Mouse (Mus musculus) Patski (cell line): ENCODE results near the gene Jak3. TPM values are rescaled to one million over a fixed set of nuclear protein-coding genes. Genes with fewer than 3 reads are reported as not detected.
"Not testable (repeated sequence)": the region's sequence is repeated elsewhere in the genome, so short reads cannot be mapped to it uniquely, and the experiment has no call there.

Experiments
- ATAC-seq: fragments of 100-300 bp; one replicate; pipeline ENCODE4 v1.8.0; 2021
- CTCF ChIA-PET: fragments of 350-600 bp; sonication (Branson Sonifier 250); formaldehyde crosslinking; loops from one replicate; lab custom pipeline; 2022; ENCODE audit warnings: inconsistent platforms; lab: Charles Lee
- POLR2A ChIA-PET: fragments of 350-600 bp; sonication (Branson Sonifier 250); formaldehyde crosslinking; loops from one replicate; lab custom pipeline; 2022; ENCODE audit warnings: antibody characterized with exemption, inconsistent platforms; lab: Charles Lee
- DNase-seq: peaks from one replicate; pipeline ENCODE4 v3.0.0-alpha.2; 2011; ENCODE audit warnings: low read depth, low spot score
- H3K27me3 ChIP-seq: fragments of 371-371 bp; one replicate; pipeline ENCODE4 v1.5.1; 2021
- CTCF ChIP-seq: fragments of 100-300 bp; IDR thresholded peaks from one replicate; pipeline ENCODE4 v1.5.1; 2021
- in situ Hi-C: fragments of 300-500 bp; cut with MboI; formaldehyde crosslinking; loops from 3 replicates; pipeline ENCODE4 v1.11.1; 2018; ENCODE audit warnings: low pct_unique_long_range_greater_than_20kb, mixed read lengths
- polyA plus RNA-seq: library from polyadenylated mRNA; unstranded; gene quantifications from one replicate; pipeline ENCODE4 v1.2.3, GENCODE M21; 2021

Gene Jak3
- polyA plus RNA-seq, 1 experiment from 2014 or later = 26.7 TPM

- ChIA-PET POLR2A (interaction anchor here (0.6 kb wide), 1 partner anchor 213 kb away, joined by 3 read pairs; no protein-coding TSS in a partner anchor), CTCF (interaction anchor here (1.0 kb wide), 1 partner anchor 12 kb away, joined by 4 read pairs; no protein-coding TSS in a partner anchor)
- in situ Hi-C loops = no loop called here
- TF ChIP-seq CTCF = no peak
- ATAC-seq (no peak), DNase-seq (no peak)
- H3K27me3 ChIP-seq = no peaks in the 10 kb centered on the region
Measured at GRCm38 (mm10) chr8:71682832-71683231, 6.7 kb downstream of the Jak3 start.

DNA sequence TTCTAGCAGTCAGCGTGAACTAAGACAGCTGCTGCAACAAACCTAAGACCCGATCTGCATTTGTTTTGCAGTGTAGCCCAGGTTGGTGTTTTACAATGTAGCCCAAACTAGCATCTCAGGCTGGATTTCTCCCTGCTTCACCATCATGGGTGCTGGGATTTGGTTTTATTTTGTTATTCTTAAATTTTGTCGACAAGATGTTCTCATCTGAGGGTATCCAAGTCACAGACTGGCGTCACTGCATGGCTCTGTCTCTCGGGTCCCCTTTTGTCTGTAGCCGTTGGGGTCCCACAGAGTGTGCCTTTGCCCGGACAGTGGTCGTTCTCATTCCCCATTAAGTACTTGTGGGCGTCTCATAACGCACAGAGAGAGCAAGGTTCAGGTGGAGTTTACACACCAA lies 8.6 kb downstream of the Jak3 start:
- no peak for TF ChIP-seq CTCF
- no peak for ATAC-seq
- in situ Hi-C loops = no loop called here
- ChIA-PET POLR2A (no interaction called here), CTCF (interaction anchor here (1.8 kb wide), 1 partner anchor 18 kb away, joined by 5 read pairs; no protein-coding TSS in a partner anchor)
- no peak for DNase-seq
- H3K27me3 ChIP-seq = no peaks in the 10 kb centered on the region

- H3K27me3 ChIP-seq = no peaks in the 10 kb centered on the region
- in situ Hi-C loops = no loop called here
- ATAC-seq (no peak), DNase-seq (no peak)
- CTCF ChIA-PET = interaction anchor here (1.8 kb wide), 1 partner anchor 17 kb away, joined by 5 read pairs; no protein-coding TSS in a partner anchor
- no peak for TF ChIP-seq CTCF
- POLR2A ChIA-PET = no interaction called here
Measured at GRCm38 (mm10) chr8:71685573-71685972, 9.5 kb downstream of the Jak3 start.

DNA sequence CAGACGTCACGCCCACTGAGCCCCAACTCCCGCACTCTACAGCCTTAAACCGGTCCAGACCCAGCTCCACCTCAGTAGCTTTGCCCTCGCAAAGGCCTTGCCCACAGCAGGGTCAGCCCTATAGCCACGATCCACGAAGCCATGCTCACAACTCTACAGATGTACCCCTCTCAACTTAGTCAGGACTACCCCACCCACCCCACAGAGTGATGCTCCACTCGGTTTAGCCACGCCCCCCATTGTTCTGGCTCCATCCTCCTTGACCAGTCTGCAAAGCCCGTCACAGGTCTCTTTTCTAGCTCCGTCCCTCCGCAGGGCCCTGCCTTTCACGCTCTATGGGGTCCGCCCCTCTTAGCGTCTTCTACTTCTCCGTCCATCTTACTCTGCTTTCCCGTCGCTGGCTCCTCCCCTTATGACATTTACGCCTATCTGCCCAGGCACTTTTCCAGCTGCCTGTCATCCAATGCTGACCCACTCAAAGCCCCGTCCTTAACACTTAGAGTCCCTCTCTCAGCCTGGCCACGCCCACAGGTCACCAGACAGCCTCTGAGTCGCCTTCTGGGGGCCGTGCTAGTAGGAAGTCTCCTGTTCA lies 10.1 kb downstream of the Jak3 start:
- POLR2A ChIA-PET = no interaction called here
- CTCF ChIA-PET = interaction anchor here (1.8 kb wide), 1 partner anchor 16 kb away, joined by 5 read pairs; no protein-coding TSS in a partner anchor
- in situ Hi-C loops = no loop called here
- DNase-seq (no peak), ATAC-seq (no peak)
- TF ChIP-seq CTCF = no peak
- no peaks in the 10 kb centered on the region for H3K27me3 ChIP-seq

DNA sequence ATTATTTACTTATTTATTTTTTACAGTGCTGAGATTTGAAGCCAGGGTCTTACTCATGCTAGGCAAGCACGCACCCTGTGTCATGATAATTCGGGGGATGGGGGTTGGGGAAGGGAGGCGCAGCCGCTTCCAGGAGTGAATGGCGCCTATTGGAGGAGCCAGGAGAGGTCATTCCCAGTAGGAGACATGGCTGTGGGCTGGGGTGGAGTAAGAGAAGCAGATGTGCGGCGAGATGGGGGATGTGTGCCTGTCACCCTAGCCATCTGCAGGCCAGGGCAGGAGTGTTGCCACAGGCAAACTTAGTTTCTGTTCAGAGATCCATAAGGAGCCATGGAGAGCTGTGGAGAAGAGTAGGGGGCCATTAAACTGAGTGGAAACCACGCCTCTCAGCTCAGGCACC lies 11.5 kb downstream of the Jak3 start:
- ChIA-PET POLR2A (no interaction called here), CTCF (no interaction called here)
- no peak for TF ChIP-seq CTCF
- H3K27me3 ChIP-seq = peaks cover 2% of the 10 kb centered on the region
- in situ Hi-C loops = no loop called here
- DNase-seq (no peak), ATAC-seq (no peak)

GRCm38 (mm10) chr8:71689028-71689427 lies 12.9 kb downstream of the Jak3 start, which contains the start of gene Insl3:
Gene Insl3 (plus strand): TSS chr8:71689214.
- TF ChIP-seq CTCF = no peak
- DNase-seq = no peak
- H3K27me3 ChIP-seq = peaks cover 12% of the 10 kb centered on the region
- ChIA-PET POLR2A (no interaction called here), CTCF (no interaction called here)
- in situ Hi-C loops = no loop called here
- no peak for ATAC-seq

GRCm38 (mm10) chr8:71692509-71692908 lies 16.4 kb downstream of the Jak3 start:
- no peak for TF ChIP-seq CTCF

GRCm38 (mm10) chr8:71693166-71694041 lies 17.3 kb downstream of the Jak3 start:
- peak; percentile 45 for ATAC-seq
- POLR2A ChIA-PET = interaction anchor here (0.8 kb wide), 1 partner anchor 45 kb away, joined by 3 read pairs; no protein-coding TSS in a partner anchor

More at GRCm38 (mm10) chr8:71692509-71692908, 16.4 kb downstream of the Jak3 start:
- CTCF ChIA-PET = no interaction called here
- ATAC-seq (no peak), DNase-seq (no peak)
- in situ Hi-C loops = no loop called here
- POLR2A ChIA-PET = interaction anchor here (0.8 kb wide), 1 partner anchor 46 kb away, joined by 3 read pairs; no protein-coding TSS in a partner anchor
- peaks cover 12% of the 10 kb centered on the region for H3K27me3 ChIP-seq

DNA sequence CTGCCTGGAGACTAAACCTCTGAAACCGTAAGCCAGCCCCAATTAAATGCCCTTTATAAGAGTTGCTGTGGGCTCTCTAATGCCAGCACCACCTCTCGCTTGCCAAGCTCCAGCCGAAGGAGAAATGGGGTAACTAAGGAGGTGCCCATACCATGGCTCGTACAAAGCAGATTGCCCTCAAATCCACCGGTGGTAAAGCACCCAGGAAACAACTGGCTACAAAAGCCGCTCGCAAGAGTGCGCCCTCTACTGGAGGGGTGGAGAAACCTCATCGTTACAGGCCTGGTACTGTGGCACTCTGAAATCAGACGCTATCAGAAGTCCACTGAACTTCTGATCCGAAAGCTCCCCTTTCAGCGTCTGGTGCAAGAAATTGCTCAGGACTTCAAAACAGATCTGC lies 19.4 kb downstream of the Jak3 start:
- ATAC-seq, POLR2A ChIA-PET, in situ Hi-C loops, DNase-seq: not testable (repeated sequence)
- H3K27me3 ChIP-seq = peaks cover 12% of the 10 kb centered on the region
- CTCF ChIA-PET = interaction anchor here (0.8 to 1.5 kb wide), 2 partner anchors 13 to 14 kb away, joined by 3 to 4 read pairs; no protein-coding TSS in a partner anchor

More at GRCm38 (mm10) chr8:71693166-71694041, 17.3 kb downstream of the Jak3 start:
- TF ChIP-seq CTCF = no peak
- DNase-seq = no peak
- in situ Hi-C loops = no loop called here
- CTCF ChIA-PET = interaction anchor here (1.2 kb wide), 1 partner anchor 9 kb away, joined by 3 read pairs; no protein-coding TSS in a partner anchor
- H3K27me3 ChIP-seq = peaks cover 12% of the 10 kb centered on the region

DNA sequence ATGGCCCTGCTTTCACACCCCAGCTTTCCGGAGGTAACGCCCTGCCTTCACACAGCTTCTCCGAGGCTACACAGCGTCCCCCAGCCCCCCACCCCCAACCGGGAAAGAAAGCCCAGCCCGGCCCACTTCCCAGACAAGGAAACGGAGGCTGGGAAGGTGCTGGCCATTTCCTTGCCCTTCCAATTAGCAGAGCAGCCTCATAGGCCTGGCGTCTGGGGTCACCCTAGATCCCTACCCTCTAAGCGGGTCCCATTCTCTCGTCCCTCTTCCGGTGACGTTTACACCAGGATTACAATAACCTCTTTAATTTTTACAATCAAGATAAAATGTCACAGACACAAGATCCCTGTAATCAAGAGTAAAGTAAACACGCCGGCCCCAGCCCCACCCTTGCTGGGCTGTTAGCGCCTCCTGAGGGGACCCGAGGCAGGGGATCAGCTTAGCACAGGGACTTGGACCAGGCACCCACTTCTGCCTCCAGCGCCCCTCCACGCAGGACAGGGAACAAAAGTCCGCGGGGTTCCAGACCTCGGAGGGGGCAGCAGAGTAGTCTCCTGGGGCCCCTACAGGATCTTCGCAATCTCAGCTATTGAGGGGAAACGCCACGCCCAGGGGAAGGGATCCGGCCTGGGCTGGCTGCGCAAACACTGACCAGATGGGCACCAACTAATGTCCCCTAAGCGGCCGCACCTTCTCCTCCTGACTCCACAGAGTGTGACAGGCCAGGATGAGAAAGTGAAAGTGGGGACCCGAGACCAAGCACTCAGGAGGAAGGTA lies 24.6 kb downstream of the Jak3 start:
- no peak for TF ChIP-seq CTCF
- no peak for ATAC-seq
- no peak for DNase-seq
- no peaks in the 10 kb centered on the region for H3K27me3 ChIP-seq
- ChIA-PET POLR2A (no interaction called here), CTCF (no interaction called here)
- in situ Hi-C loops = no loop called here
